ENCODE assay signal across 28 mouse cellular contexts in the genomic region with DNA sequence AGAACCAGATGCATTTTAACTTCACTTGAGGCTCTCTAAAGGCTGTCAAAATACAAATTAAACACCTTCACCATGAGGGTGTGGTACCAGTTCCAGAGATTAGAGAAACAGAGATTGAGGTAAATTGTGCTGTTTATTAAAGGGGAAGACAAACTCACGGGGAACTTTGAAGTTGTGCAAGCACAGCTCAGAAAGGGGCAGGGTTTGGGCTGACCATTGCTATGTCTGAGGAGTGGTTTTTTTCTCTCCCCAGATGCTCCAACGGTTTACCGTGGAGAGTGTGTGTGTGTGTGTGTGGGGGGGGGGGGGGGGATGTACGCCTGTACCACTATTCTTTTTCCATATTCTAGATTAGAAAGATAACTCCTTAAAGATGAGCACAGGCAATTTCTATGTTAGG. TPM values are rescaled to one million over a fixed set of nuclear protein-coding genes. Genes with fewer than 3 reads are reported as not detected.
DNase-seq lines count a peak whose midpoint lies in the region; ATAC-seq and TF ChIP-seq lines count a peak whose summit lies in the region.
"Had no signal": no experiment of that assay in that cellular context is flagged by ENCODE, and none has a peak within 500 bp of the region (broad histone marks: within the 10 kb centered on the region; RNA-seq: fewer than 3 reads in every experiment).

No protein-coding gene starts in this region.

- no peaks in the 10 kb centered on the region for H3K4me1 ChIP-seq in lung, postnatal 0 days (ENCODE audit: insufficient read depth, low read depth, low read length)
- peaks cover 16% of the 10 kb centered on the region for H3K4me1 ChIP-seq in forebrain, embryonic 14.5 days (ENCODE audit: control insufficient read depth, insufficient read depth, low read length)
- H3K4me1 ChIP-seq in forebrain, embryonic 10.5 days = peaks cover 72% of the 10 kb centered on the region

- no peaks in the 10 kb centered on the region for H3K27me3 ChIP-seq in lung, postnatal 0 days (replicated peaks; ENCODE audit: insufficient read depth, low read length)
- H3K27me3 ChIP-seq in forebrain, embryonic 14.5 days (replicated peaks; ENCODE audit: control insufficient read depth, insufficient read depth, low read length) = no peaks in the 10 kb centered on the region
- H3K27me3 ChIP-seq in forebrain, embryonic 10.5 days (ENCODE audit: poor library complexity, severe bottlenecking) = peaks cover 33% of the 10 kb centered on the region
- H3K27me3 ChIP-seq: embryonic facial prominence, embryonic 12.5 days; forebrain, embryonic 12.5 days; forebrain, embryonic 15.5 days; Patski had no signal

- no peak for TF ChIP-seq EP300 in lung, postnatal 0 days (IDR thresholded peaks at IDR 0.05)

- 39% methylated on average over 4 of the region's 4 CpGs for WGBS in lung, postnatal 0 days
- 51% methylated on average over 4 of the region's 4 CpGs for WGBS in forebrain, embryonic 14.5 days
- 68% methylated on average over 4 of the region's 4 CpGs for WGBS in forebrain, embryonic 10.5 days

- no peak for DNase-seq in lung, postnatal 0 days (ENCODE audit: low spot score)
- no peak for DNase-seq in lung, postnatal 10 days
- no peak for DNase-seq in forebrain, embryonic 14.5 days (ENCODE audit: low spot score)
- no peak for DNase-seq in forebrain, embryonic 10.5 days (ENCODE audit: extremely low spot score, low spot score)
- DNase-seq in left cerebral cortex, adult 11 months (ENCODE audit: low spot score) = no peak
- DNase-seq: adrenal gland, adult 8-10 months; adrenal gland, postnatal 14 days; adrenal gland, postnatal 36 days; cerebellum, adult 11-12 months; cerebellum, adult 2 months; cerebellum, adult 9-10 months; cerebellum, postnatal 10 days; cerebellum, postnatal 36 days; forebrain, postnatal 0 days had no signal

- no peaks in the 10 kb centered on the region for H3K36me3 ChIP-seq in lung, postnatal 0 days (ENCODE audit: insufficient read depth, low read length)
- no peaks in the 10 kb centered on the region for H3K36me3 ChIP-seq in forebrain, embryonic 14.5 days (ENCODE audit: control insufficient read depth, insufficient read depth, low read length)
- no peaks in the 10 kb centered on the region for H3K36me3 ChIP-seq in forebrain, embryonic 10.5 days (replicated peaks)
- H3K36me3 ChIP-seq: embryonic facial prominence, embryonic 10.5 days; embryonic facial prominence, embryonic 12.5 days; forebrain, embryonic 12.5 days; forebrain, embryonic 15.5 days; G1E had no signal

- TF ChIP-seq CTCF in lung, postnatal 0 days (IDR thresholded peaks at IDR 0.05) = no peak

- H3K9ac ChIP-seq in lung, postnatal 0 days (replicated peaks; ENCODE audit: low read depth) = no peak overlapping the region
- H3K9ac ChIP-seq in forebrain, embryonic 14.5 days (ENCODE audit: low read length) = no peak overlapping the region
- H3K9ac ChIP-seq: embryonic facial prominence, embryonic 12.5 days; forebrain, embryonic 12.5 days; forebrain, embryonic 15.5 days; forebrain, postnatal 0 days had no signal

- no peaks in the 10 kb centered on the region for H3K9me3 ChIP-seq in lung, postnatal 0 days (ENCODE audit: low read length)
- no peaks in the 10 kb centered on the region for H3K9me3 ChIP-seq in forebrain, embryonic 14.5 days (replicated peaks; ENCODE audit: control insufficient read depth, low read length)
- no peaks in the 10 kb centered on the region; the same call in 1 of the 2 replicates for H3K9me3 ChIP-seq in forebrain, embryonic 10.5 days
- H3K9me3 ChIP-seq: embryonic facial prominence, embryonic 10.5 days; embryonic facial prominence, embryonic 12.5 days; forebrain, embryonic 12.5 days; forebrain, embryonic 15.5 days; G1E had no signal

- 0 out of 2 replicates have a peak, but pooled peaks have one; percentile 30 for ATAC-seq in lung, postnatal 0 days
- ATAC-seq in common myeloid progenitor, adult 5-6 weeks (replicated peaks; ENCODE audit: low read depth, poor library complexity, severe bottlenecking) = peak; percentile 72
- peak; percentile 80 for ATAC-seq in megakaryocyte, adult 5-6 weeks (ENCODE audit: poor library complexity, severe bottlenecking)
- ATAC-seq in monocyte, adult 5-6 weeks (replicated peaks; ENCODE audit: insufficient number of reproducible peaks, low FRiP score, low TSS enrichment, poor library complexity, severe bottlenecking) = peak; percentile 74
- ATAC-seq in forebrain, embryonic 14.5 days = no peak
- ATAC-seq: activated CD4-positive, CD25-positive, alpha-beta regulatory T cell, adult 4 months; forebrain, embryonic 15.5 days; forebrain, postnatal 0 days; Patski had no signal

- no peak overlapping the region for H3K4me2 ChIP-seq in lung, postnatal 0 days (replicated peaks; ENCODE audit: low read depth, low read length)
- H3K4me2 ChIP-seq in forebrain, embryonic 14.5 days (ENCODE audit: low read length) = no peak overlapping the region
- H3K4me2 ChIP-seq: embryonic facial prominence, embryonic 12.5 days; forebrain, embryonic 12.5 days; forebrain, embryonic 15.5 days had no signal

- no peak overlapping the region for H3K4me3 ChIP-seq in lung, postnatal 0 days (ENCODE audit: low read depth, low read length)
- no peak overlapping the region for H3K4me3 ChIP-seq in forebrain, embryonic 14.5 days (ENCODE audit: low read depth, low read length)
- no peak overlapping the region for H3K4me3 ChIP-seq in forebrain, embryonic 10.5 days
- H3K4me3 ChIP-seq: embryonic facial prominence, embryonic 10.5 days; embryonic facial prominence, embryonic 12.5 days; forebrain, embryonic 12.5 days; forebrain, embryonic 15.5 days had no signal

- H3K27ac ChIP-seq in lung, postnatal 0 days (ENCODE audit: low read length) = no peak overlapping the region
- no peak overlapping the region for H3K27ac ChIP-seq in forebrain, embryonic 14.5 days (ENCODE audit: low read depth, low read length)
- no peak overlapping the region for H3K27ac ChIP-seq in forebrain, embryonic 10.5 days
- H3K27ac ChIP-seq: embryonic facial prominence, embryonic 10.5 days; embryonic facial prominence, embryonic 12.5 days; forebrain, embryonic 12.5 days; forebrain, embryonic 15.5 days had no signal

RNA-seq across cellular contexts. Expression of a gene that starts 31.7 kb away (rescaled TPM):
- polyA plus RNA-seq in lung, postnatal 0 days (2015; fragmentation: Nextera tagmentation; extraction: Ambion mirVana) = 0.16 and 0.18 TPM in 2 replicates
- total RNA-seq in common myeloid progenitor, adult 5-6 weeks (2017) = not detected in 2 replicates
- total RNA-seq in megakaryocyte, adult 5-6 weeks (2015) = not detected in 2 replicates
- total RNA-seq in megakaryocyte, adult 5-6 weeks (2017) = not detected in 2 replicates
- 2.0 TPM in 1 of 3 replicates, not detected in the others for total RNA-seq in monocyte, adult 5-6 weeks (2017)
- 0.38 TPM in 1 of 2 replicates, not detected in the other for polyA plus RNA-seq in forebrain, embryonic 14.5 days (2014; fragmentation: Nextera tagmentation; extraction: Ambion mirVana)
- 0.39 and 0.67 TPM in 2 replicates for polyA plus RNA-seq in forebrain, embryonic 10.5 days (2016; fragmentation: Nextera tagmentation; extraction: Ambion mirVana)
- total RNA-seq: adrenal gland, adult 18-20 months; adrenal gland, postnatal 14 days; adrenal gland, postnatal 36 days; forebrain, postnatal 0 days; G1E had no signal
- polyA plus RNA-seq: activated CD4-positive, CD25-positive, alpha-beta regulatory T cell, adult 4 months; C2C12; cerebellum, adult 2 months; cortical plate, adult 2 months; embryonic facial prominence, embryonic 14.5 days; forebrain, postnatal 0 days; G1E; Patski had no signal

RNA-seq across cellular contexts. Expression of a gene that starts 37.1 kb away (rescaled TPM):
- 14.7 and 14.8 TPM in 2 replicates for polyA plus RNA-seq in lung, postnatal 0 days (2015; fragmentation: Nextera tagmentation; extraction: Ambion mirVana)
- 3.0 and 3.4 TPM in 2 replicates for total RNA-seq in common myeloid progenitor, adult 5-6 weeks (2017)
- 24.1 TPM in 2 replicates for total RNA-seq in megakaryocyte, adult 5-6 weeks (2015)
- 12.4 and 15.4 TPM in 2 replicates for total RNA-seq in megakaryocyte, adult 5-6 weeks (2017)
- 9.4 to 22.8 TPM (median 14.8 TPM) in 3 replicates for total RNA-seq in monocyte, adult 5-6 weeks (2017)
- polyA plus RNA-seq in forebrain, embryonic 14.5 days (2014; fragmentation: Nextera tagmentation; extraction: Ambion mirVana) = 4.6 and 6.3 TPM in 2 replicates
- 20.3 and 24.1 TPM in 2 replicates for polyA plus RNA-seq in forebrain, embryonic 10.5 days (2016; fragmentation: Nextera tagmentation; extraction: Ambion mirVana)
- polyA plus RNA-seq: G1E had no signal
